ENCODE assay signal across 10 mouse cellular contexts in genomic region chr9:57757578-57757977, GRCm38 (mm10). TPM values are rescaled to one million over a fixed set of nuclear protein-coding genes. Genes with fewer than 3 reads are reported as not detected.
DNase-seq lines count a peak whose midpoint lies in the region; ATAC-seq and TF ChIP-seq lines count a peak whose summit lies in the region.
"Had no signal": no experiment of that assay in that cellular context is flagged by ENCODE, and none has a peak within 500 bp of the region (broad histone marks: within the 10 kb centered on the region; RNA-seq: fewer than 3 reads in every experiment).

No protein-coding gene starts in this region.

- ATAC-seq in kidney, embryonic 14.5 days (ENCODE audit: low FRiP score, low TSS enrichment): no peak
- peak; percentile 80 for ATAC-seq in liver, embryonic 15.5 days (ENCODE audit: insufficient read depth)
- ATAC-seq: midbrain, embryonic 16.5 days had no signal

- no peak for TF ChIP-seq CTCF in kidney, adult 2 months (conservative IDR thresholded peaks at IDR 0.05; ENCODE audit: insufficient read depth, insufficient read length, low read depth, low read length)

- peaks cover 22% of the 10 kb centered on the region for H3K4me1 ChIP-seq in kidney, adult 2 months (ENCODE audit: control insufficient read depth, insufficient read depth, low read length)
- peaks cover 10% of the 10 kb centered on the region for H3K4me1 ChIP-seq in kidney, embryonic 14.5 days (ENCODE audit: control insufficient read depth, insufficient read depth, low read length)
- H3K4me1 ChIP-seq in liver, embryonic 15.5 days (replicated peaks): peaks cover 60% of the 10 kb centered on the region

- no peak overlapping the region for H3K4me2 ChIP-seq in kidney, embryonic 14.5 days (replicated peaks; ENCODE audit: low read depth, low read length)
- H3K4me2 ChIP-seq in liver, embryonic 15.5 days: peak overlapping the region; percentile 60

- no peak overlapping the region for H3K27ac ChIP-seq in kidney, adult 2 months (ENCODE audit: insufficient read depth, low read depth, low read length)
- no peak overlapping the region for H3K27ac ChIP-seq in kidney, embryonic 14.5 days (ENCODE audit: low read depth, low read length)
- peak overlapping the region; percentile 86 for H3K27ac ChIP-seq in liver, embryonic 15.5 days (replicated peaks)

- peaks cover 11% of the 10 kb centered on the region for H3K36me3 ChIP-seq in kidney, adult 2 months (ENCODE audit: control insufficient read depth, insufficient read depth, low read length)
- H3K36me3 ChIP-seq in kidney, embryonic 14.5 days (ENCODE audit: control insufficient read depth, insufficient read depth, low read length): peaks cover 89% of the 10 kb centered on the region
- H3K36me3 ChIP-seq in liver, embryonic 15.5 days (replicated peaks): peaks cover 98% of the 10 kb centered on the region

- no peaks in the 10 kb centered on the region for H3K9me3 ChIP-seq in kidney, embryonic 14.5 days (ENCODE audit: control insufficient read depth, low read length)
- no peaks in the 10 kb centered on the region for H3K9me3 ChIP-seq in liver, embryonic 15.5 days (replicated peaks)

- TF ChIP-seq POLR2A in kidney, adult 2 months (IDR thresholded peaks at IDR 0.05; ENCODE audit: low read depth, low read length): no peak

- no peaks in the 10 kb centered on the region for H3K27me3 ChIP-seq in kidney, adult 2 months (replicated peaks; ENCODE audit: control insufficient read depth, insufficient read depth, low read length)
- H3K27me3 ChIP-seq in kidney, embryonic 14.5 days (ENCODE audit: control insufficient read depth, insufficient read depth, low read length): no peaks in the 10 kb centered on the region
- no peaks in the 10 kb centered on the region for H3K27me3 ChIP-seq in liver, embryonic 15.5 days

- no peak overlapping the region for H3K9ac ChIP-seq in kidney, embryonic 14.5 days (ENCODE audit: low read depth, low read length)
- H3K9ac ChIP-seq in liver, embryonic 15.5 days: peak overlapping the region; percentile 37; the same call in 1 of the 2 replicates

- no peak overlapping the region for H3K4me3 ChIP-seq in kidney, adult 2 months (ENCODE audit: insufficient read depth, low read depth, low read length)
- no peak overlapping the region for H3K4me3 ChIP-seq in kidney, embryonic 14.5 days (ENCODE audit: low read length)
- H3K4me3 ChIP-seq in liver, embryonic 15.5 days (replicated peaks): peak overlapping the region; percentile 21

- peak; percentile 51 for DNase-seq in kidney, adult 2 months
- DNase-seq in 416B (ENCODE audit: low read depth): peak; percentile 77
- peak; percentile 73 for DNase-seq in c-Kit-positive CD71-positive TER-119-positive erythroid progenitor cells, embryonic 14.5 days (ENCODE audit: low spot score)
- DNase-seq in thymus, postnatal 0 days (ENCODE audit: low spot score): no peak
- DNase-seq in layer of hippocampus, adult 11-12 months (ENCODE audit: low spot score): no peak
- DNase-seq: cerebellum, adult 18-20 months; left cerebral cortex, postnatal 4 days had no signal

- 33% methylated on average over 3 of the region's 3 CpGs for WGBS in kidney, adult 2 months
- 76% methylated on average over 3 of the region's 3 CpGs for WGBS in kidney, embryonic 14.5 days
- WGBS in liver, embryonic 15.5 days (ENCODE audit: insufficient replicate concordance): 21% methylated on average over 3 of the region's 3 CpGs

RNA-seq across cellular contexts. Expression of gene Clk3, which starts 8.1 kb away (rescaled TPM):
- 71.1 and 81.0 TPM in 2 replicates for polyA plus RNA-seq in kidney, adult 2 months (2012; rRNA removed)
- polyA plus RNA-seq in kidney, embryonic 14.5 days (2014; fragmentation: Nextera tagmentation; extraction: Ambion mirVana): 61.0 and 69.3 TPM in 2 replicates
- 105 and 129 TPM in 2 replicates for polyA plus RNA-seq in liver, embryonic 15.5 days (2015; fragmentation: Nextera tagmentation; extraction: Ambion mirVana)
- polyA plus RNA-seq in thymus, postnatal 0 days (2015; fragmentation: Nextera tagmentation; extraction: Ambion mirVana): 211 and 221 TPM in 2 replicates

RNA-seq across cellular contexts. Expression of gene Edc3, which starts 49.2 kb away (rescaled TPM):
- polyA plus RNA-seq in kidney, adult 2 months (2012; rRNA removed): 7.9 and 8.4 TPM in 2 replicates
- 20.7 and 24.1 TPM in 2 replicates for polyA plus RNA-seq in kidney, embryonic 14.5 days (2014; fragmentation: Nextera tagmentation; extraction: Ambion mirVana)
- polyA plus RNA-seq in liver, embryonic 15.5 days (2015; fragmentation: Nextera tagmentation; extraction: Ambion mirVana): 13.8 and 16.2 TPM in 2 replicates
- 38.2 and 39.4 TPM in 2 replicates for polyA plus RNA-seq in thymus, postnatal 0 days (2015; fragmentation: Nextera tagmentation; extraction: Ambion mirVana)

Comparison
In these comparisons a context has a peak if more than half of its experiments do, and no peak if none do; other contexts are left out.
1. DNase-seq: peak in kidney, adult 2 months (single experiment), 416B (single experiment) and c-Kit-positive CD71-positive TER-119-positive erythroid progenitor cells, embryonic 14.5 days (single experiment); none in thymus, postnatal 0 days (single experiment) and layer of hippocampus, adult 11-12 months (single experiment).